In genomic region chrX:12053315-12053914, GRCm38 (mm10) we compare ENCODE assay signal across 19 mouse cellular contexts.
"Had no signal": no experiment of that assay in that cellular context is flagged by ENCODE, and none has a peak within 500 bp of the region (broad histone marks: within the 10 kb centered on the region; RNA-seq: fewer than 3 reads in every experiment).

No protein-coding gene starts in this region.

- H3K4me3 ChIP-seq: layer of hippocampus, adult 2 months; left cerebral cortex, adult 2 months; liver, embryonic 13.5 days; megakaryocyte, embryonic 14.5 days; midbrain, embryonic 10.5 days; neural tube, embryonic 12.5 days; neural tube, embryonic 15.5 days had no signal

- H3K4me2 ChIP-seq: liver, embryonic 13.5 days; neural tube, embryonic 12.5 days; neural tube, embryonic 15.5 days had no signal

- H3K27ac ChIP-seq: layer of hippocampus, adult 2 months; left cerebral cortex, adult 2 months; liver, embryonic 13.5 days; midbrain, embryonic 10.5 days; neural tube, embryonic 12.5 days; neural tube, embryonic 15.5 days; stomach, postnatal 0 days had no signal

- H3K9ac ChIP-seq: liver, embryonic 13.5 days; neural tube, embryonic 12.5 days; neural tube, embryonic 15.5 days had no signal

- H3K9me3 ChIP-seq: liver, embryonic 13.5 days; megakaryocyte, embryonic 14.5 days; midbrain, embryonic 10.5 days; neural tube, embryonic 12.5 days; neural tube, embryonic 15.5 days had no signal

- H3K27me3 ChIP-seq: liver, embryonic 13.5 days; neural tube, embryonic 12.5 days had no signal

- DNase-seq: kidney, adult 11 months; kidney, adult 9 months; kidney, postnatal 14 days; kidney, postnatal 4 days; layer of hippocampus, adult 9-11 months; liver, embryonic 13.5 days; midbrain, embryonic 14.5 days; right cerebral cortex, adult 18-20 months; right cerebral cortex, postnatal 14 days; right cerebral cortex, postnatal 4 days; thymus, adult 2 months; thymus, postnatal 14 days had no signal

- H3K4me1 ChIP-seq: liver, embryonic 13.5 days had no signal
